Mouse (Mus musculus) gastrocnemius, postnatal 36 days (tissue): ENCODE results near the gene Ublcp1. TPM values are rescaled to one million over a fixed set of nuclear protein-coding genes. Genes with fewer than 3 reads are reported as not detected.

ENCODE experiments used
- DNase-seq, 2 experiments: peaks; one replicate each; pipeline ENCODE4 v3.0.0; 2022
- intact Hi-C: fragments of 180-260 bp; cut with DNase I; formaldehyde crosslinking; loops from one replicate; pipeline ENCODE4 v1.15.1; 2025
- long read RNA-seq, 2 experiments: library from polyadenylated mRNA; stranded (forward); transcript quantifications; one replicate each; pipeline ENCODE4 v2.0.0; 2021
- total RNA-seq, 2 experiments: library from RNA; stranded (reverse); gene quantifications; 2 replicates each; pipeline ENCODE4 v1.2.3; 2021

Ublcp1 gene
- total RNA-seq = 10 to 100 TPM; 22.4 to 28.9 TPM
- long read RNA-seq, experiment 1, transcript Ublcp1-201 (11 exons, 2,088 nt) = major isoform, 28 of 35 reads
- long read RNA-seq, experiment 1, partial matches to known transcripts = 4 of 35 reads
- long read RNA-seq, experiment 1, other reads (novel, unspliced or antisense) = 3 of 35 reads
- long read RNA-seq, experiment 2, transcript Ublcp1-201 (11 exons, 2,088 nt) = major isoform, 20 of 32 reads
- long read RNA-seq, experiment 2, partial matches to known transcripts = 2 of 32 reads
- long read RNA-seq, experiment 2, other reads (novel, unspliced or antisense) = 10 of 32 reads

GRCm38 (mm10) chr11:44470432-44471336 is at the start of gene Ublcp1:
TSS of gene Ublcp1 (minus strand) at chr11:44470498.
- intact Hi-C loops = loop anchor here (5.0 kb wide), 1 partner anchor 47 kb away; the partner anchor contains the start of gene Rnf145
- DNase-seq = peak; percentile 90 to 92

GRCm38 (mm10) chr11:44519096-44519949 is 49.0 kb upstream of the Ublcp1 start:
- intact Hi-C loops = loop anchor here (5.0 kb wide), 1 partner anchor 47 kb away; the partner anchor contains the start of gene Ublcp1
- no peak for DNase-seq

GRCm38 (mm10) chr11:44518281-44519095 is 48.2 kb upstream of the Ublcp1 start, which contains the start of gene Rnf145:
TSS of gene Rnf145 (plus strand) at chr11:44518964.
- intact Hi-C loops = loop anchor here (5.0 kb wide), 1 partner anchor 46 kb away; the partner anchor contains the start of gene Ublcp1
- DNase-seq = peak; percentile 60 to 70

- intact Hi-C loops = loop anchor here (5.0 kb wide), 1 partner anchor 45 kb away; the partner anchor contains the start of gene Ublcp1
- no peak for DNase-seq
Observed at GRCm38 (mm10) chr11:44517561-44518280, 47.4 kb upstream of the Ublcp1 start.

- no peak for DNase-seq
Observed at GRCm38 (mm10) chr11:44516362-44516761, 46.1 kb upstream of the Ublcp1 start.

GRCm38 (mm10) chr11:44514666-44515065 is 44.4 kb upstream of the Ublcp1 start:
- intact Hi-C loops = loop anchor here (5.0 kb wide), 1 partner anchor 42 kb away; the partner anchor contains the start of gene Ublcp1
- no peak for DNase-seq

More at GRCm38 (mm10) chr11:44516362-44516761, 46.1 kb upstream of the Ublcp1 start:
- intact Hi-C loops = loop anchor here (5.0 kb wide), 1 partner anchor 44 kb away; the partner anchor contains the start of gene Ublcp1

- no peak for DNase-seq
- intact Hi-C loops = no loop called here
Observed at GRCm38 (mm10) chr11:44513026-44513422, 42.7 kb upstream of the Ublcp1 start.

- intact Hi-C loops = no loop called here
- no peak for DNase-seq
Observed at GRCm38 (mm10) chr11:44512044-44513025, 42.0 kb upstream of the Ublcp1 start.

- no peak for DNase-seq
- intact Hi-C loops = no loop called here
Observed at GRCm38 (mm10) chr11:44510371-44510770, 40.1 kb upstream of the Ublcp1 start.

- DNase-seq = no peak
Observed at GRCm38 (mm10) chr11:44509906-44510305, 39.6 kb upstream of the Ublcp1 start.

GRCm38 (mm10) chr11:44508876-44509275 is 38.6 kb upstream of the Ublcp1 start:
- intact Hi-C loops = no loop called here
- no peak for DNase-seq

More at GRCm38 (mm10) chr11:44509906-44510305, 39.6 kb upstream of the Ublcp1 start:
- intact Hi-C loops = no loop called here

GRCm38 (mm10) chr11:44504761-44505160 is 34.5 kb upstream of the Ublcp1 start:
- intact Hi-C loops = no loop called here
- DNase-seq = no peak

GRCm38 (mm10) chr11:44504146-44504545 is 33.8 kb upstream of the Ublcp1 start:
- intact Hi-C loops = no loop called here
- no peak for DNase-seq

- DNase-seq = no peak
- intact Hi-C loops = no loop called here
Observed at GRCm38 (mm10) chr11:44502931-44503330, 32.6 kb upstream of the Ublcp1 start.

- no peak for DNase-seq
- intact Hi-C loops = no loop called here
Observed at GRCm38 (mm10) chr11:44501477-44501876, 31.2 kb upstream of the Ublcp1 start.

- intact Hi-C loops = no loop called here
- DNase-seq = no peak
Observed at GRCm38 (mm10) chr11:44500966-44501365, 30.7 kb upstream of the Ublcp1 start.
